Mouse (Mus musculus): ENCODE data around the gene Bcr.

DNA sequence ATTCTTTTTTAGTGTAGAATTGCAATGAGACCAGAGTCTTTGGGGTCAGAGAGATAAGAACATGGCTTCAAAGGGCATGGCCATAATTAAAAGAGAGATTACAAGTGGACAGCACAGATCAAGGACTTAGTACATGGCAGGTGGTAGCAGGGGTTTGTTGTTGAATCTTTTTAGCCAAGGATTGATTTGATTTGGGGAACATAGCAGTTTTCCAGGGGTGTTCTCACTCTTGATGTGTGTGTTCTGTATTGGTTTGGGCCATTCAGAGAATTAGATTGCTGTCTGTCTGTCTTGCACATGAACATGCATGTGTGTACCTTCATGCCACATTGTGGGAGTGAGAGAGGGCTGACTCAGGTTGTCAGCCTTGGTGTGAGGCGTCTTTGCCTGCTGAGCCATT lies 171.5 kb downstream of the Bcr start:
- TF ChIP-seq POLR2A (IDR thresholded peaks at IDR 0.05; ENCODE audit: insufficient read depth, low read depth, low read length) (no peak), CTCF (IDR thresholded peaks at IDR 0.05) (no peak), EP300 (IDR thresholded peaks at IDR 0.05; ENCODE audit: insufficient read depth, low read depth, low read length) (no peak)
